Mouse (Mus musculus) MEL (cell line): ENCODE data around the gene Abcc9. TPM values are rescaled to one million over a fixed set of nuclear protein-coding genes. Genes with fewer than 3 reads are reported as not detected.

Source experiments
- DNase-seq: peaks from one replicate; pipeline ENCODE4 v3.0.0; 2011; ENCODE audit warnings: low read depth, low spot score
- H3K27ac ChIP-seq: 2 replicates; pipeline ENCODE4 v1.5.1; 2012; ENCODE audit warnings: low read depth, mild to moderate bottlenecking, control low read depth, low read length, moderate library complexity; ENCODE audit not compliant: control insufficient read depth
- H3K27me3 ChIP-seq, 2 experiments: fragments of 150-350 bp in 1 of 2; sonication (generic) in 1 of 2; 2 replicates each; pipeline ENCODE4 v1.6.1; 2012; ENCODE audit warnings: low read length in 2 of 2, mild to moderate bottlenecking in 2 of 2, improper control_type of control experiment in 1 of 2, moderate library complexity in 1 of 2; ENCODE audit not compliant: insufficient read depth in 2 of 2, control insufficient read depth in 1 of 2
- H3K36me3 ChIP-seq, 2 experiments: 2 replicates each; pipeline ENCODE4 v1.6.1; 2012 to 2014; ENCODE audit warnings: low read length in 2 of 2, improper control_type of control experiment in 1 of 2, inconsistent platforms in 1 of 2, mild to moderate bottlenecking in 1 of 2; ENCODE audit not compliant: insufficient read depth in 2 of 2, control insufficient read depth in 1 of 2
- H3K4me1 ChIP-seq, 2 experiments: fragments of 150-350 bp in 1 of 2; sonication (generic) in 1 of 2; 2 replicates each; pipeline ENCODE4 v1.6.1; 2012; ENCODE audit warnings: low read length in 2 of 2, improper control_type of control experiment in 1 of 2, mild to moderate bottlenecking in 1 of 2; ENCODE audit not compliant: insufficient read depth in 2 of 2, control insufficient read depth in 1 of 2
- H3K4me3 ChIP-seq, 2 experiments: fragments of 150-350 bp in 1 of 2; sonication (generic) in 1 of 2; 2 replicates each; pipeline ENCODE4 v1.5.1; 2012; ENCODE audit warnings: low read depth in 2 of 2, low read length in 2 of 2, mild to moderate bottlenecking in 2 of 2, moderate library complexity in 2 of 2, control low read depth in 1 of 2, improper control_type of control experiment in 1 of 2; ENCODE audit not compliant: control insufficient read depth in 1 of 2, insufficient read depth in 1 of 2
- H3K79me2 ChIP-seq: 2 replicates; pipeline ENCODE4 v1.6.1; 2012; ENCODE audit warnings: mild to moderate bottlenecking, low read length, moderate library complexity; ENCODE audit not compliant: control insufficient read depth, poor library complexity, insufficient read depth
- H3K9ac ChIP-seq: 2 replicates; pipeline ENCODE4 v1.6.1; 2012; ENCODE audit warnings: low read depth, mild to moderate bottlenecking, control low read depth, low read length, moderate library complexity; ENCODE audit not compliant: control insufficient read depth, poor library complexity, severe bottlenecking
- H3K9me3 ChIP-seq: fragments of 150-350 bp; sonication (generic); replicated peaks from 2 replicates; pipeline ENCODE4 v1.6.1; 2012; ENCODE audit warnings: mild to moderate bottlenecking, low read length, improper control_type of control experiment, moderate library complexity; ENCODE audit not compliant: insufficient read depth
- BHLHE40 ChIP-seq: IDR thresholded peaks from 2 replicates; pipeline ENCODE4 v1.6.1; 2012; ENCODE audit warnings: low read depth, mild to moderate bottlenecking, inconsistent platforms, low read length, improper control_type of control experiment, borderline replicate concordance
- CHD1 ChIP-seq: IDR thresholded peaks from 2 replicates; pipeline ENCODE4 v1.6.1; 2012; ENCODE audit warnings: low read depth, mild to moderate bottlenecking, inconsistent platforms, low read length, improper control_type of control experiment
- CTCF ChIP-seq, 3 experiments: IDR thresholded peaks in 2 of 3; conservative IDR thresholded peaks in 1 of 3; 2 replicates each; pipeline ENCODE4 v1.5.1; 2011 to 2012; ENCODE audit warnings: low read length in 3 of 3, low read depth in 2 of 3, mild to moderate bottlenecking in 2 of 3, improper control_type of control experiment in 1 of 3, inconsistent platforms in 1 of 3, mixed read lengths in 1 of 3, moderate library complexity in 1 of 3; ENCODE audit not compliant: control insufficient read depth in 1 of 3, insufficient read depth in 1 of 3, poor library complexity in 1 of 3, severe bottlenecking in 1 of 3
- E2F4 ChIP-seq: IDR thresholded peaks from 2 replicates; pipeline ENCODE4 v1.6.1; 2011; ENCODE audit warnings: low read depth, low read length, improper control_type of control experiment, borderline replicate concordance
- ELF1 ChIP-seq: IDR thresholded peaks from 2 replicates; pipeline ENCODE4 v1.6.1; 2014; ENCODE audit warnings: low read depth, mild to moderate bottlenecking, inconsistent platforms, low read length, improper control_type of control experiment, moderate library complexity
- GATA1 ChIP-seq: IDR thresholded peaks from 2 replicates; pipeline ENCODE4 v1.6.1; 2011; ENCODE audit warnings: low read depth, low read length, improper control_type of control experiment
- HCFC1 ChIP-seq: IDR thresholded peaks from 2 replicates; pipeline ENCODE4 v1.6.1; 2012; ENCODE audit warnings: low read depth, mild to moderate bottlenecking, inconsistent platforms, low read length, improper control_type of control experiment, moderate library complexity
- KAT2A ChIP-seq: conservative IDR thresholded peaks from 2 replicates; pipeline ENCODE4 v1.6.1; 2012; ENCODE audit warnings: low read depth, low read length, improper control_type of control experiment, inconsistent platforms
- MAFK ChIP-seq: IDR thresholded peaks from 2 replicates; pipeline ENCODE4 v1.6.1; 2011; ENCODE audit warnings: low read depth, mild to moderate bottlenecking, low read length, improper control_type of control experiment, borderline replicate concordance
- MAX ChIP-seq: IDR thresholded peaks from 2 replicates; pipeline ENCODE4 v1.6.1; 2011; ENCODE audit warnings: low read length, improper control_type of control experiment
- MAZ ChIP-seq: IDR thresholded peaks from 2 replicates; pipeline ENCODE4 v1.6.1; 2012; ENCODE audit warnings: low read depth, mild to moderate bottlenecking, inconsistent platforms, low read length, improper control_type of control experiment
- MEF2A ChIP-seq: IDR thresholded peaks from 2 replicates; pipeline ENCODE4 v1.6.1; 2014; ENCODE audit warnings: low read depth, mild to moderate bottlenecking, inconsistent platforms, low read length, improper control_type of control experiment; ENCODE audit not compliant: poor library complexity, insufficient replicate concordance, severe bottlenecking; ENCODE audit errors: extremely low read depth
- MYB ChIP-seq: IDR thresholded peaks from 2 replicates; pipeline ENCODE4 v1.6.1; 2011; ENCODE audit warnings: mild to moderate bottlenecking, low read depth, low read length, improper control_type of control experiment
- NELFE ChIP-seq: IDR thresholded peaks from 2 replicates; pipeline ENCODE4 v1.6.1; 2011; ENCODE audit warnings: low read depth, low read length, improper control_type of control experiment
- NRF1 ChIP-seq: IDR thresholded peaks from 2 replicates; pipeline ENCODE4 v1.6.1; 2014; ENCODE audit warnings: low read depth, mild to moderate bottlenecking, inconsistent platforms, low read length, improper control_type of control experiment, moderate library complexity; ENCODE audit not compliant: poor library complexity, insufficient read depth, severe bottlenecking
- RCOR1 ChIP-seq: IDR thresholded peaks from 2 replicates; pipeline ENCODE4 v1.6.1; 2012; ENCODE audit warnings: low read depth, mild to moderate bottlenecking, inconsistent platforms, low read length, improper control_type of control experiment
- SIN3A ChIP-seq: IDR thresholded peaks from 2 replicates; pipeline ENCODE4 v1.6.1; 2012; ENCODE audit warnings: low read length, improper control_type of control experiment, inconsistent platforms
- TAL1 ChIP-seq: IDR thresholded peaks from 2 replicates; pipeline ENCODE4 v1.6.1; 2012; ENCODE audit warnings: mild to moderate bottlenecking, inconsistent platforms, low read length, moderate library complexity, mixed read lengths
- USF1 ChIP-seq: IDR thresholded peaks from 2 replicates; pipeline ENCODE4 v1.6.1; 2014; ENCODE audit warnings: low read depth, mild to moderate bottlenecking, inconsistent platforms, low read length, improper control_type of control experiment, moderate library complexity
- ZMIZ1 ChIP-seq: IDR thresholded peaks from 2 replicates; pipeline ENCODE4 v1.6.1; 2012; ENCODE audit warnings: low read depth, mild to moderate bottlenecking, inconsistent platforms, low read length, improper control_type of control experiment, moderate library complexity
- ZNF384 ChIP-seq: IDR thresholded peaks from 2 replicates; pipeline ENCODE4 v1.6.1; 2012; ENCODE audit warnings: low read depth, mild to moderate bottlenecking, inconsistent platforms, low read length, improper control_type of control experiment
- polyA plus RNA-seq, 2 experiments: library from polyadenylated mRNA; stranded (reverse) in 1 of 2; unstranded in 1 of 2; fragments of >175 nt in 1 of 2; fragments of >200 nt in 1 of 2; gene quantifications; 2 replicates each; pipeline versions ENCODE4 v1.2.1 to v1.2.4; 2012; ENCODE audit warnings: low replicate concordance in 2 of 2, low read depth in 1 of 2; ENCODE audit not compliant: insufficient read length in 2 of 2, insufficient read depth in 1 of 2, missing spikeins in 1 of 2
- total RNA-seq: library from RNA; depleted of rRNA; stranded (reverse); fragments of 300-350 nt; gene quantifications from 2 replicates; pipeline ENCODE4 v1.2.3, GENCODE M21; 2012

The Abcc9 gene
- total and polyA plus RNA-seq, 3 experiments, result not detected

DNA sequence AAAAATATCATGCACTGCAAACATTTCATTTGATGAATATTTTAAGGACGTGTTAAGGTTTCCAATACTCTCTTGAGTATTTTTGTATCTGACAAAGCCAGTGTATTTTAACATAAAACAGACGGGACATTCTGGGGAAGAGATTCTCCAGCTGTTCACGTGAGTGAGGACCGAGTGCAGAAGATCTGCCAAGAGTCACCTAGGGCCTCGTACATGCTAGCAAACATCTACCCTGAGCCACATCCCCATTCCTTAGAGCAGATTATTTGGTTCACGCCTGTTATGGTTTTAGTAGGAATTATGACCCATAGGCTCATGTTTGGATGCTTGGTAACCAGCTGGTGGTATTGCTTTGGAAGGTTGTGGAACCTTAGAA is 159.3 kb downstream of the Abcc9 start:
- Histone ChIP-seq H3K27me3 (no peaks in the 10 kb centered on the region), H3K27ac (no peak overlapping the region), H3K4me1 (no peaks in the 10 kb centered on the region), H3K36me3 (no peaks in the 10 kb centered on the region), H3K79me2 (no peaks in the 10 kb centered on the region), H3K4me3 (no peak overlapping the region), H3K9me3 (no peaks in the 10 kb centered on the region), H3K9ac (no peak overlapping the region)
- no peak for TF ChIP-seq BHLHE40
- no peak for TF ChIP-seq NELFE
- no peak for TF ChIP-seq RCOR1
- DNase-seq, result no peak

DNA sequence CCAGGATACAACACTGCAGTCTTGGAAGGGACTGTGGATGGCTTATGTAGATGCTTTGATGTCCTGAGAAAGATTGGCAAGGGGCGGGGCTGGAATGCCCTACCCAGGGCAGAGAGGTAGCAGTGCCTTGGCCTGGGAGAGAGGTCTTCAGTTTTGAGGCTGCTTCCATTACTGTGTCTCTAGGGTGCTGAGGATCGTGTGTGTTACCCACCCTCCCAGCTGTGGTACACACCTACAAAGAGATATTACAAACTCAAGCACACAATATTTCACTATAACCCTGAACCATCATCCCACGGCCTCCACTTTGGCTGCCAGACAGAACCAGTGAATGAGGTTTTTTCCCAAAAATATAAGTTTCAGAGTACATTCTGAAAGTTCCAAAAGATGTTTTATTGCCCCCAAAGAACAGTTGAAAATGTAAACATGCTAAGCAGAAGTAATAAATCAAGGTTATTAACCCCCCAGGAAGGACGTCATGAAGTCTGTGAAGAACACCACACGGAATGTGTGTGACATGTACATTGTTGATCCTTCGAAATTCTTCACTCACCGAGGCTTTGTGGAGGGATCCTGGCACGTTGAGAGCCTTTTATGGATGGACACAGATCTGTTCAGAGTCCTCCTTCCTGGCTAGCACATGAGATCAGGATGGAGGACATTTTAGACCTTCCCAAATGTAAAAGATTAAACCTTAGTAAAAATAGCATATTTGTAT is 159.9 kb downstream of the Abcc9 start:
- TF ChIP-seq MEF2A, result no peak
- TF ChIP-seq CTCF (IDR thresholded peaks at IDR 0.05 in 2 of 3, conservative IDR thresholded peaks at IDR 0.05 in 1 of 3; ENCODE audit: control insufficient read depth in 1 of 3, insufficient read depth in 1 of 3, low read depth in 2 of 3, low read length in 3 of 3, poor library complexity in 1 of 3, severe bottlenecking in 1 of 3), result no peak
- no peak for TF ChIP-seq NRF1
- no peak for TF ChIP-seq USF1
- no peak for TF ChIP-seq KAT2A
- TF ChIP-seq ZNF384, result no peak
- no peak for TF ChIP-seq MAX
- TF ChIP-seq MYB, result no peak
- TF ChIP-seq CHD1, result no peak
- TF ChIP-seq MAZ, result no peak
- TF ChIP-seq SIN3A, result no peak
- no peak for TF ChIP-seq HCFC1
- TF ChIP-seq GATA1, result no peak
- TF ChIP-seq TAL1, result no peak
- TF ChIP-seq MAFK, result no peak
- no peak for TF ChIP-seq BHLHE40
- TF ChIP-seq E2F4, result no peak
- no peak for TF ChIP-seq ELF1
- no peak for TF ChIP-seq ZMIZ1
- no peak overlapping the region for H3K9ac ChIP-seq
- no peaks in the 10 kb centered on the region for H3K36me3 ChIP-seq
- H3K27ac ChIP-seq, result no peak overlapping the region
- no peaks in the 10 kb centered on the region for H3K9me3 ChIP-seq
- no peaks in the 10 kb centered on the region for H3K27me3 ChIP-seq
- no peaks in the 10 kb centered on the region for H3K79me2 ChIP-seq
- no peak for DNase-seq
- H3K4me3 ChIP-seq, result no peak overlapping the region
- H3K4me1 ChIP-seq, result no peaks in the 10 kb centered on the region
